Mouse (Mus musculus): Measurements from ENCODE around the gene Hist2h2ab.
A peak's percentile ranks its signal among the peaks of the same experiment; 100 is the strongest.
"Not testable (repeated sequence)": the region's sequence is repeated elsewhere in the genome, so short reads cannot be mapped to it uniquely, and the experiment has no call there.

Gene Hist2h2ab

DNA sequence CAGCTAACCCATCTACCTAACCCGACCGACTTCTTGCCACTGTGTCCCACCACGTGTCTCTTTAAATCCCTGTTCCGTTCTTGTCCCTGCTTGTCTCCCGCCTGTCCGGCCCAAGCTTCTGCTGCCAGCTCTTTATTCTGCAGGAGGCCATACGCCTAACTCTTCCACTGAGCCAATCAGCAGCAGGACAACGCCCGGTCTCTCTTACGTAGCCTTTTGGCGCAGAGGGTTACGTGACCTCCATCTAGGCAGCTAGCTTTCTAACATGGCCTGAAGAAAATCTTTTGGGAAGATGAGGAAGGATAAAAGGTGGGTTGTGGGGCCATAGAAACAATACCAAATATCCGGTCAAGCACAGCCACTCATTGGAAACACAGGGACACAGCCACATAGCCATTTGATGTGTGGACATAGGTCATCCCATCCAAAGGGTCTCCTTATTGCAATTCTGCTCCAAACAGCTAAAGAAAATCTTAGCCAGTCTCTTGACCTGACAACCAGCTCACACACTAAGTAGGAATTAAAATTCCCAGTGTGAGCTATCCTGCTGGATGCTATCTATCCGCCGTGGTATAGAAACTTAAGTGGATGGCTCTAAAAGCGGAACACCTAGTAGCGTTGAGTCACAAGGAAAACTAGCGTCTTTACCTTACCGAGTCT, 42.7 kb downstream of the Hist2h2ab start:
- DNase-seq (ENCODE audit: low spot score), result peak; percentile 81

DNA sequence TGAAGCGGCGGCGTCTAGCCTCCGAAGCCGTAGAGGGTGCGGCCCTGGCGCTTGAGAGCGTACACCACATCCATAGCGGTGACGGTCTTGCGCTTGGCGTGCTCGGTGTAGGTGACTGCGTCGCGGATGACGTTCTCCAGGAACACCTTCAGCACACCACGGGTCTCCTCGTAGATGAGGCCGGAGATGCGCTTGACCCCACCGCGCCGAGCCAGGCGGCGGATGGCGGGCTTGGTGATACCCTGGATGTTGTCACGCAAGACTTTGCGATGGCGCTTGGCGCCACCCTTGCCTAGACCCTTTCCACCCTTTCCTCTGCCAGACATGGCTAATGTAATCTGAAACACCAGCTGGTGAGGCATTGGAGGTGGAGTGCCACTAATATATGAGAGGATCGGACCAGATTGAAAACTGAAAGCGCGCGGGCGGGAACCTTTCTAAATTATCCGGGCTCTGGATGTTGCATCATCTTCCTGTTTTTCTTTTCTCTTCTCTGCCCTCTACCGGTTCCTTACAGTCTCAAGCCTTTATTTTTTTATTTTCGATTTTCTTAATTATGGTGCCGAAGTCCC, 43.4 kb downstream of the Hist2h2ab start, which contains the start of gene Hist2h4:
Gene Hist2h4, minus strand, starts transcription at position 333 of the 572 bp plus-strand sequence.
- peak; percentile 98 for DNase-seq (ENCODE audit: low spot score)

- DNase-seq (ENCODE audit: low spot score), result no peak
Measured at GRCm38 (mm10) chr3:96263558-96264403, 44.1 kb downstream of the Hist2h2ab start.

- DNase-seq (ENCODE audit: low spot score), result no peak
Measured at GRCm38 (mm10) chr3:96264404-96264949, 44.8 kb downstream of the Hist2h2ab start.

- no peak for DNase-seq (ENCODE audit: low spot score)
Measured at GRCm38 (mm10) chr3:96266132-96266710, 46.6 kb downstream of the Hist2h2ab start.

DNA sequence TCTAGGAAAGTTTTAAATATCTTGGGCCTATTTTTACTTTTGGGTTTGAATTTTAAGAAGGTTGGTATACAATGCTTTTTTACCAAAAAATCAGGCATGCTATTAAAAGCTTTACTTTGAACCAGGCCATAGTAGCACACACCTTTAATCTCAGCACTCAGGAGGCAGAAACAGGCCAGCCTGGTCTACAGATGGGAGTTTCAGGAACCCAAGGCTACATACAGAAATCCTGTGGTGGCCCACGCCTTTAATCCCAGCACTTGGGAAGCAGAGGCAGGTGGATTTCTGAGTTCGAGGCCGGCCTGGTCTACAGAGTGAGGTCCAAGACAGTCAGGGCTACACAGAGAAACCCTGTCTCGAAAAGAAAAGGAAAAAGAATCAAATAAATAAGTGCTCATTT, 47.9 kb downstream of the Hist2h2ab start:
- no peak for DNase-seq (ENCODE audit: low spot score)

DNA sequence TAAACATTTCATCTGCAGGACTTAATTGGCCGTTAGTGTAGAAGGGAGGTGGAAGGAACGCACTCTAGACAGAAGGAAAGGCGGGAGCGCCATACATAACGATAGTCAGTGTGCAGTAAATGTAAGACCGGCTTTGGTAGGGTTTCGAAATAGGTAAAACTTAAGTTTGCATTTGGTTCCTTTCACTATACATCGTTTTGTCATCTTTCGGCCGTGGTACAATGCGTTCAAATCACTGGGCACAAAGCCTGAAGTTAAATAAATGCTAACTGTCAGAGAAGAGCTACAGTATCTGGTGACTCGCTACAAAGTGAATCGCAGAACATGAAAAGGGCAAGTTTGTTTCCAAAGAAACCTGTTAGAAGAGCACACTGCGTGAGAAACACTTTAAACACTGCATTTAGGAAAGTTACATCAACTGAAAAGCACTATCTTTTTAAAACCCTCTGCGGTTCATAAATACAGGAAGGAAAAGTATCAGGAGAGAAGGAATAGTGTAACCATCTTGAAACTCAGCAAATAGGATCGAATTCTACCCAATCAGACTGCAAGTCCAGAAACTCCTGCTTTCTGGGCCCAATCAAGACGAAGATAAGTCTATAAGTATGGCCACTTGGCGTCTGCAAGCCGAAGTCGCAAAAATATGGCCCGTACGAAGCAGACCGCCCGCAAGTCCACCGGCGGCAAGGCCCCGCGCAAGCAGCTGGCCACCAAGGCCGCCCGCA, 48.5 kb downstream of the Hist2h2ab start, which contains the start of gene Hist2h3b:
Gene Hist2h3b, plus strand, starts transcription at position 604 of the 725 bp plus-strand sequence.
- peak; percentile 80 for DNase-seq (ENCODE audit: low spot score)

DNA sequence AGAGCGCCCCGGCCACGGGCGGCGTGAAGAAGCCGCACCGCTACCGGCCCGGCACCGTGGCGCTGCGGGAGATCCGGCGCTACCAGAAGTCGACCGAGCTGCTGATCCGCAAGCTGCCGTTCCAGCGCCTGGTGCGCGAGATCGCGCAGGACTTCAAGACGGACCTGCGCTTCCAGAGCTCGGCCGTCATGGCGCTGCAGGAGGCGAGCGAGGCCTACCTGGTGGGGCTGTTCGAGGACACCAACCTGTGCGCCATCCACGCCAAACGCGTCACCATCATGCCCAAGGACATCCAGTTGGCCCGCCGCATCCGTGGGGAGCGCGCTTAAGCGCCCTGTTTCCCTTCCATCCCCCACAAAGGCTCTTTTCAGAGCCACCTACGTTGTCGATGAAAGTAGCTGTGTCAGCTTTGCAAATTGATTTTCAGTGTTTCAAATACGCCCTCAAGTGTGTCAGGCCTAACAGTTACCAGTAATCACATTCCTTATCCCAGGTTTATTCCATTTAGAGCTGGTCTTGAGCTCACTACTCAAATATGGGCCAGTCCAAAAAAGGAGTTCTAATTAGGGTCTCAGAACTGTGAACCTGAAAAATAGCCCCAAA, 49.2 kb downstream of the Hist2h2ab start:
- not testable (repeated sequence) for DNase-seq (ENCODE audit: low spot score)

All from left cerebral cortex, adult 11 months (tissue).